Mouse (Mus musculus): Measurements from ENCODE around the gene Zfp281. TPM values are rescaled to one million over a fixed set of nuclear protein-coding genes. Genes with fewer than 3 reads are reported as not detected.

Zfp281 gene
- polyA plus RNA-seq, 1 experiment from 2014 or later: 18.2 TPM

- H3K9ac ChIP-seq: no peak overlapping the region
- H3K9me3 ChIP-seq (replicated peaks): no peaks in the 10 kb centered on the region
- no peak overlapping the region for H3K4me3 ChIP-seq
- no peaks in the 10 kb centered on the region for H3K27me3 ChIP-seq (replicated peaks)
- 17% methylated on average over 25 of the region's 25 CpGs for WGBS
- peaks cover 7% of the 10 kb centered on the region for H3K4me1 ChIP-seq (replicated peaks)
- no peaks in the 10 kb centered on the region for H3K36me3 ChIP-seq
- H3K27ac ChIP-seq (ENCODE audit: poor library complexity, severe bottlenecking): no peak overlapping the region
- ATAC-seq (ENCODE audit: insufficient number of reproducible peaks, low FRiP score): no peak
- peak overlapping the region; percentile 42 for H3K4me2 ChIP-seq
Measured at GRCm38 (mm10) chr1:136674548-136675455, 50.1 kb downstream of the Zfp281 start.

GRCm38 (mm10) chr1:136675736-136676444, 51.2 kb downstream of the Zfp281 start:
- Histone ChIP-seq H3K4me1 (replicated peaks) (no peaks in the 10 kb centered on the region; the same call in 1 of the 2 replicates), H3K27me3 (replicated peaks) (no peaks in the 10 kb centered on the region), H3K4me2 (no peak overlapping the region), H3K36me3 (no peaks in the 10 kb centered on the region), H3K9ac (no peak overlapping the region), H3K9me3 (replicated peaks) (no peaks in the 10 kb centered on the region), H3K4me3 (no peak overlapping the region), H3K27ac (ENCODE audit: poor library complexity, severe bottlenecking) (no peak overlapping the region)
- ATAC-seq (ENCODE audit: insufficient number of reproducible peaks, low FRiP score): no peak
- 78% methylated on average over 16 of the region's 16 CpGs for WGBS

GRCm38 (mm10) chr1:136676445-136676755, 51.7 kb downstream of the Zfp281 start:
- Histone ChIP-seq H3K27me3 (replicated peaks) (no peaks in the 10 kb centered on the region), H3K9me3 (replicated peaks) (no peaks in the 10 kb centered on the region)
- WGBS: 59% methylated on average over 6 of the region's 6 CpGs

GRCm38 (mm10) chr1:136677847-136678325, 53.2 kb downstream of the Zfp281 start:
- Histone ChIP-seq H3K36me3 (no peaks in the 10 kb centered on the region), H3K4me1 (replicated peaks) (no peaks in the 10 kb centered on the region; the same call in 1 of the 2 replicates), H3K27me3 (replicated peaks) (no peaks in the 10 kb centered on the region), H3K9ac (no peak overlapping the region), H3K4me3 (no peak overlapping the region), H3K27ac (ENCODE audit: poor library complexity, severe bottlenecking) (no peak overlapping the region), H3K4me2 (no peak overlapping the region), H3K9me3 (replicated peaks) (no peaks in the 10 kb centered on the region)
- WGBS: 85% methylated on average over 3 of the region's 3 CpGs
- no peak for ATAC-seq (ENCODE audit: insufficient number of reproducible peaks, low FRiP score)

More at GRCm38 (mm10) chr1:136676445-136676755, 51.7 kb downstream of the Zfp281 start:
- Histone ChIP-seq H3K27ac (ENCODE audit: poor library complexity, severe bottlenecking) (no peak overlapping the region), H3K9ac (no peak overlapping the region), H3K4me3 (no peak overlapping the region), H3K4me1 (replicated peaks) (no peaks in the 10 kb centered on the region; the same call in 1 of the 2 replicates), H3K36me3 (no peaks in the 10 kb centered on the region), H3K4me2 (no peak overlapping the region)
- ATAC-seq (ENCODE audit: insufficient number of reproducible peaks, low FRiP score): no peak

GRCm38 (mm10) chr1:136678836-136679235, 54.1 kb downstream of the Zfp281 start:
- H3K27ac ChIP-seq (ENCODE audit: poor library complexity, severe bottlenecking): no peak overlapping the region
- H3K27me3 ChIP-seq (replicated peaks): no peaks in the 10 kb centered on the region
- H3K4me3 ChIP-seq: no peak overlapping the region
- no peaks in the 10 kb centered on the region for H3K36me3 ChIP-seq
- ATAC-seq (ENCODE audit: insufficient number of reproducible peaks, low FRiP score): no peak
- H3K9ac ChIP-seq: no peak overlapping the region
- no peaks in the 10 kb centered on the region for H3K9me3 ChIP-seq (replicated peaks)
- 65% methylated on average over 4 of the region's 4 CpGs for WGBS
- H3K4me2 ChIP-seq: no peak overlapping the region
- no peaks in the 10 kb centered on the region for H3K4me1 ChIP-seq (replicated peaks)

Other genes starting within 250 kb of the Zfp281 start
- gene Ddx59, start 209.6 kb upstream of the Zfp281 start, polyA plus RNA-seq (2016; fragmentation: Nextera tagmentation; extraction: Ambion mirVana): 12.5 and 12.8 TPM in 2 replicates
- 5.7 and 6.8 TPM in 2 replicates for gene Kif14, start 158.6 kb upstream of the Zfp281 start, polyA plus RNA-seq (2016; fragmentation: Nextera tagmentation; extraction: Ambion mirVana)

Measured in heart, embryonic 12.5 days (tissue).